Mouse (Mus musculus) bone marrow macrophage, adult 2 months (primary cell): ENCODE measurements at regions not wholly inside any gene's neighbourhood (a gene's known extent, or its start where the extent isn't known, plus 50 kb on each side); places are given as distances from the start of the nearest gene placed in this dataset.

Experiments used
- CTCF ChIP-seq: IDR thresholded peaks from 2 replicates; pipeline ENCODE4 v1.5.1; 2012; ENCODE audit warnings: low read depth, mild to moderate bottlenecking, low read length, moderate library complexity
- POLR2A ChIP-seq: IDR thresholded peaks from 2 replicates; pipeline ENCODE4 v1.6.1; 2012; ENCODE audit warnings: mild to moderate bottlenecking, low read depth, low read length, borderline replicate concordance

DNA sequence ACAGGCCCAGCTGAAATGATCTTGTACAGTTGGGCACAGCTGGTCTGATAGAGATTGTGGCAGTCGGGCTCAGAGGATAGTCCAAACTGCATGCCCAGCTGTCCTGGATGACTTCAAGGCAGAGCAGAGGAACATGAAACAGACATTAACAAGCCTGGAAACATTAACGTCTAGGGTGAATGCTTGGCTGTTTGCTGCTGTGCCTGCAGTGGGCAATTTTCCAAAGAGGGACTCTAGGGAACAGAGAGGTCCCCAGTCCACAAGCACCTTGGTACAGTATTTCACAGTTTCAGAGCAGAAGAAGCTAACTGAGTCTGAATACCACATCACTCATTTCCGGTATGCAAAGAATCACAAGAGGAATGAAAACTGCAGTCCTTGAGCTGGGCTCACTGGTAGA lies 135.2 kb upstream of the Ubl3 start:
- TF ChIP-seq POLR2A (no peak), CTCF (no peak)
